Mouse (Mus musculus) urinary bladder, postnatal 10 days (tissue): ENCODE results near the gene Zdhhc19.
A peak's percentile ranks its signal among the peaks of the same experiment; 100 is the strongest.
"Not testable (repeated sequence)": the region's sequence is repeated elsewhere in the genome, so short reads cannot be mapped to it uniquely, and the experiment has no call there.

Experiments
- DNase-seq: peaks from one replicate; pipeline ENCODE4 v3.0.0; 2022; ENCODE audit warnings: low spot score

The Zdhhc19 gene

DNA sequence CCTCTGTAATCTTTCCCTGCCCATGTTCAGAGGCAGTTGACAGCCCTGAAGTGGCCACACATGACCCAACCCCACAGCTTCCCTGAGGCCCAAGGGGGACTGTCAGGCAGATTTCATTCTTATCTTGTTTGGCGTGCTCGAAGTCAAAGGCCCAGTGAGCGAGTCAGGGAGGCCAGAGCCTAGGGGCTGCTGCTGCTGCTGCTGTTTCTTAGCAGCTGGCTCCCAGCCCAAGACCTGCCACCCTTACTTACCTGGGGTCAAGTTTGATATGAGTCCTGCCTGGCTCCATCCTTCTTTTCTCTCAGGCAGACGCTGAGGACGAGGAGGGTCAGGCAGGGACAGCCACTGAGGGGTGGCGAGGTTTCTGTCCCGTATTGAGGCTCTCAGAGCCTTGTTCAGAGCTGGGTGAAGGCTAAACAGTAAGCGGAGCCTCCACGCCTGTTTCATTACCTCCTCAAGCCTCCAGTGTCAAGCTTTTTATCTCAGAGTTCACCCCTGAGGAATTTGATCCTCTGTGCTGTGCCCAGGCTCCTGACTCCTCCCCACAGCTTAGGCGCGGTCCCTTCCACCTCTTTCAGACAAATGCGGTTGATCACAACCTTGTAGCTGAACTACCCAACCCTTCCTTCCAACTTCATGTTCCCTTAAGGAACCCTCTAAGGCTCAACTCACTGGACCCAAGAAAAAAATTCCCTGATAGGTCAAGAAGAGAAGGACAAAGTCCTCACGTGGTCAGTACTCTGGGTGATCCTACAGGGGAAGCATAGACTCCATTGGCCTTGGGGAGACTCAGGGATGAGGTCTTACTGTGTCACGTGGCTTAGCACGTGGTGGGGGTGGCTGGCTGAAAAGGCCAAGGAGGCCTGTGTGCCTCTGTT lies 8.6 kb upstream of the Zdhhc19 start, which contains the start of gene Slc51a:
Gene Slc51a, minus strand, starts transcription at position 646 of the 878 bp plus-strand sequence.
- DNase-seq = no peak

DNA sequence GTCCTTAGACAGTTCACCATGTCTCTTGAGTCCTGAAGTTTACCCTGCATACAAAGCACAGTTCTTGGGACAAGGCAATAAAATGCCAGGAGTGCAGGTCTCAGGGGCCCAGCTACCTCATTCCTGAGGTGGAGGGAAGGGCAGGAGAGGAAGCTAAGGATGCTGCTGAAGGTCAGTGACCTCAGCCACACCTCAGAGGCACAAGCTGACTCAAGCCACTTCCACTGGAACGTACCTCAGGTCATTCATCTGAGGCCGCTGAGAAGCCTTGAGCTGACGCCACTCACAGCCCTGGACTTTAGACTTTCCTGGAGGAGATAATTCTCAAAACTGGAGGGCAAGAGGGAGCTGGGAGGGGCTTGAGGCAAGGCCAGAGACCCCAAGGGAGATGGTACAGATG lies 7.1 kb upstream of the Zdhhc19 start:
- no peak for DNase-seq

GRCm38 (mm10) chr16:32494371-32494770 lies 1.7 kb upstream of the Zdhhc19 start:
- not testable (repeated sequence) for DNase-seq

DNA sequence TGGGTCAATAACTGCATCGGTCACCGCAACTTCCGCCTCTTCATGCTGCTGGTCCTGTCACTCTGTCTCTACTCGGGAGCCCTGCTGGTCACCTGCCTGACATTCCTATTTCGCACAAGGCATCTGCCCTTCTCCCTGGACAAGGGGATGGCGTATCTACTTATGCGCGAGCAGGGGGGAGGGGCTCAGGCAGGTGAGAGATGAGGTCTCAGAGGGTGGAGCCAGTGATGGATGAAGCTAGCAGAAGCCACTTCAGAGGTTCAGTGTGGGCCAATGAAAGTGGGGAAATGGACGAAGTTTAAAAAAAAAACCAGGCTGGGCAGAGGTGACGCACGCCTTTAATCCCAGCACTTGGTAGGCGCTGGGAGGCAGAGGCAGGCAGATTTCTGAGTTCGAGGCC lies 2.9 kb downstream of the Zdhhc19 start:
- DNase-seq = no peak

- peak; percentile 49 for DNase-seq
Measured at GRCm38 (mm10) chr16:32499430-32500037, 3.5 kb downstream of the Zdhhc19 start.

- DNase-seq = no peak
Measured at GRCm38 (mm10) chr16:32501459-32501858, 5.4 kb downstream of the Zdhhc19 start.

GRCm38 (mm10) chr16:32502621-32503335 lies 6.7 kb downstream of the Zdhhc19 start:
- DNase-seq = no peak

GRCm38 (mm10) chr16:32503633-32504032 lies 7.6 kb downstream of the Zdhhc19 start:
- no peak for DNase-seq

GRCm38 (mm10) chr16:32506298-32506697 lies 10.2 kb downstream of the Zdhhc19 start:
- DNase-seq = no peak

DNA sequence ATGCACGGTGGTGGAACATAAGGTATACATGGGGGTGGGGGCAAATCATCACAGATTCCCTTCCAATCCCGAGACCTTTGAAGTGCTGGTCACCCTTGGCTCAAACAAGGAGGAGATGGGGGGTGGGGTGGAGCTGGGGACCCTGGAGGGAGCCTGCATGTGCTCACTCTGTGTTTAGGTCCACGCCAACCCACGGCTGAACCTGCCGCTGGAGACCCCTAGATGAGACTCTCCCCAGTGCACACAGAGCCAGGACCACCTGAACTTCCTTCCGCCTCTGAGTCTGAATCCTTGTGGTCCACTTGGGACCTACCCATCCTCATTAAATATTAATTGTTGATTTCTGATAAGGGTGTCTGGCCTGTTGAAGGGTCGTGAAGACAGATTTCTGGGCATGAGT lies 10.8 kb downstream of the Zdhhc19 start:
- no peak for DNase-seq

- no peak for DNase-seq
Measured at GRCm38 (mm10) chr16:32507407-32507806, 11.3 kb downstream of the Zdhhc19 start.

- no peak for DNase-seq
Measured at GRCm38 (mm10) chr16:32508035-32508434, 12.0 kb downstream of the Zdhhc19 start.

GRCm38 (mm10) chr16:32508506-32509065 lies 12.5 kb downstream of the Zdhhc19 start:
- no peak for DNase-seq

- no peak for DNase-seq
Measured at GRCm38 (mm10) chr16:32509066-32509942, 13.2 kb downstream of the Zdhhc19 start.

- DNase-seq = no peak
Measured at GRCm38 (mm10) chr16:32510399-32511337, 14.6 kb downstream of the Zdhhc19 start.

DNA sequence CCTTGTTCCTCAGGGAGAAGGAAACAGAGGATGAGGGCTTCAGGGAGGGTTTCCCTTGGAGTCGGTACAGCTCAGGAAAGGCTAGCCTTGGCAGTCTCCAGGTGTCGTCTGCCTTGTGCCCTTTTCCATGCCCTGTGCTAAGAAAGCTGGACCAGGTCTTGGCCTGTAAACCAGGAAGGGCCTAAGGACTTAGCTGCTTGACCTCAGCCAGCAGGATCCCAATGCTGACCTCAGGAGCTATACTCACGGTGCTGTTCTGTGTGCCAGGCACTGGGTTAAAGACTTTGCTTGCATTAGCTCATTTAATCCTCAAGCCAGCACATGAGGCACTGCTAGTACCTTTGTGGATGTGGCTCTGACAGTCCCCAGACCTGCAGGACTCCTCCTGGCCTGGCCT lies 15.3 kb downstream of the Zdhhc19 start:
- DNase-seq = no peak

DNA sequence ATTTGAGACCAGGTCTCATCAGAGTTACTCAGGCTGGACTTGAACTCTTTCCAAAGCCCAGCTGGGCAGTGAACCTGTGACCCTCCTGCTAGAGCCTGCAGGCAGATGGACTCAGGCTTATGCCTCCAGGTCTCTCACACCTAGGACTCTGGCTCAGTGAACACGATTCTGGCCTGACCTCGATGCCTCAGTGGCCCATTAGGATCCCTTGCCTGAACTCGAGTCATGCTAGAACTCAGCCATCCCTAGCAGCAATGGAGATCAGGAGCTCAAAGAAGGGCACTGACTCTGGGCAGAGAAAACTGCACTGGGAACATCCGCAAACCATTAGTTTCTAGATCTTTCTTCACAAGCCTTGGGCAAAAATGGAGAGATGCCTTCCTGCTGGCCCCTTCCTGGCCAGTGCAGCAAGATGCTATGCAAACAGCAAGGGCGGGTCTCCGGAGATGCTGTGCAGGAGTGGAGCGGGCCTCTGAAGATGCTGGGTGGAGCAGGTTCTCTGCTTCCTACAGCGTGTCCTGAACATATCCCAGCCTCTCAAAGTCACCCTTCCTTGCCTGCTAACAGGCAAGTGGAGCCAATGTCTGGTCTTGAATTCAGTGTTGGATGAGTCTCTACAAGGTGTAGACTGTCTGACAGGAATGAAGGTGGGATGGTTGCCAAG lies 15.9 kb downstream of the Zdhhc19 start:
- DNase-seq = no peak

- no peak for DNase-seq
Measured at GRCm38 (mm10) chr16:32512921-32513320, 16.9 kb downstream of the Zdhhc19 start.

- no peak for DNase-seq
Measured at GRCm38 (mm10) chr16:32513401-32513800, 17.3 kb downstream of the Zdhhc19 start.

DNA sequence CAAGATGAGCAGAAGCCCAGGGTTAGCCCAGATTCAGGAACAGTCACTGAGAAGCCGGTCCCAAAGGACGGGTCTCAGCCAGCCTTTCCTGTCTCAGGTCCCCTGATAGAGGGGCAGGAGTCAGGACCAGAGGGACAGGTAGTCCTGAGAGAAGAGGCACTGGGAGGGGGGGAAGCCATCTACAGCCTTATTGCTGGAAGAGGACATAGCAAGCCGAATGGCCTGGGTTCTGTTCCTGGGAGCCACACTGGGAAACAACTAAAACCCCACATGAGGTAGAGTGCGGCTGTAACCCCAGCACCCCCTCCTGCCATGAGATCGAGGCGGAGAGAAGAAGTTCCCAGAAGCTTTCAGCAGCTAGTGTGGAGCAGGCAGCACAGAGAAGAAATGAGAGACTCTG lies 17.9 kb downstream of the Zdhhc19 start:
- DNase-seq = no peak
